Comparison of ENCODE assay signal across 8 mouse cellular contexts in the genomic region with DNA sequence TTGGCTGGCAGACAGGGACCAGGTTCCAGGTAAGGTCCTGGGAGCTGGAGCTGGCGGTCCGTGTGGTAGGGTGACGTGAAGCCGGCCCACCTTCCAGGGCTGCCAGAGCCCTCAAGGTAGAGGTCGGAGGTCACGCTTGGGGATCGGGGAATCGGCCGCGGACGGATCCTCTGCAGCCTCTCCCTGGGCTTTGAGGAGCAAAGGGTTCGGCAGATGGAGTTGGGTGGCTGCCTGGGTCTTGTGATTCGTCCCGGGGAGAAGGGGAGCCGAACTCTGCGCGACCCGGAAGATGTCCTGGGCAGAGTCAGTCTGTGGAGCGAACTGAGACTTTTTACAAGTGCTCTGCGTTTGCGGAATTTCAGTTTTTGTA. TPM values are rescaled to one million over a fixed set of nuclear protein-coding genes. Genes with fewer than 3 reads are reported as not detected.
A peak's percentile ranks its signal among the peaks of the same experiment; 100 is the strongest.
DNase-seq lines count a peak whose midpoint lies in the region; ATAC-seq and TF ChIP-seq lines count a peak whose summit lies in the region.

No protein-coding gene starts in this region.

- no peaks in the 10 kb centered on the region for H3K9me3 ChIP-seq in heart, embryonic 11.5 days (replicated peaks; ENCODE audit: control insufficient read depth, low read length)
- no peaks in the 10 kb centered on the region for H3K9me3 ChIP-seq in ES-Bruce4 (replicated peaks; ENCODE audit: control insufficient read depth, insufficient read depth, low read length, poor library complexity, severe bottlenecking)
- H3K9me3 ChIP-seq in forebrain, embryonic 11.5 days (ENCODE audit: control insufficient read depth, low read length), result no peaks in the 10 kb centered on the region
- H3K9me3 ChIP-seq in liver, embryonic 12.5 days (replicated peaks), result no peaks in the 10 kb centered on the region
- H3K9me3 ChIP-seq in stomach, embryonic 14.5 days (ENCODE audit: control insufficient read depth, low read depth, low read length), result no peaks in the 10 kb centered on the region

- no peak for TF ChIP-seq CTCF in ES-Bruce4 (IDR thresholded peaks at IDR 0.05; ENCODE audit: low read depth, low read length)

- H3K4me2 ChIP-seq in heart, embryonic 11.5 days, result peak overlapping the region; percentile 80
- peak overlapping the region; percentile 53 for H3K4me2 ChIP-seq in forebrain, embryonic 11.5 days (ENCODE audit: low read depth, low read length, severe bottlenecking)
- peak overlapping the region; percentile 82 for H3K4me2 ChIP-seq in liver, embryonic 12.5 days
- peak overlapping the region; percentile 81 for H3K4me2 ChIP-seq in stomach, embryonic 14.5 days (replicated peaks; ENCODE audit: low read depth, low read length)

- peak overlapping the region; percentile 68; the same call in 1 of the 2 replicates for H3K27ac ChIP-seq in heart, embryonic 11.5 days (ENCODE audit: low read depth, low read length)
- no peak overlapping the region for H3K27ac ChIP-seq in ES-Bruce4 (ENCODE audit: insufficient read depth, low read length)
- no peak overlapping the region for H3K27ac ChIP-seq in forebrain, embryonic 11.5 days (ENCODE audit: low read depth, low read length)
- H3K27ac ChIP-seq in liver, embryonic 12.5 days, result peak overlapping the region; percentile 58; the same call in 1 of the 2 replicates
- H3K27ac ChIP-seq in stomach, embryonic 14.5 days (ENCODE audit: low read length), result peak overlapping the region; percentile 48; the same call in 1 of the 2 replicates

- H3K9ac ChIP-seq in heart, embryonic 11.5 days (ENCODE audit: low read depth, low read length), result peak overlapping the region; percentile 88
- H3K9ac ChIP-seq in ES-Bruce4 (ENCODE audit: low read depth, poor library complexity, severe bottlenecking), result peak overlapping the region; percentile 73
- H3K9ac ChIP-seq in forebrain, embryonic 11.5 days (ENCODE audit: low read length), result peak overlapping the region; percentile 86
- H3K9ac ChIP-seq in liver, embryonic 12.5 days, result peak overlapping the region; percentile 81
- peak overlapping the region; percentile 76 for H3K9ac ChIP-seq in stomach, embryonic 14.5 days (replicated peaks; ENCODE audit: low read depth, low read length)

- peak; percentile 76 for ATAC-seq in heart, embryonic 11.5 days (replicated peaks; ENCODE audit: insufficient number of reproducible peaks, low FRiP score, low TSS enrichment)
- ATAC-seq in forebrain, embryonic 11.5 days (replicated peaks; ENCODE audit: low FRiP score), result no peak; the same call in 1 of the 2 replicates
- peak; percentile 82 for ATAC-seq in liver, embryonic 12.5 days
- ATAC-seq in stomach, embryonic 14.5 days (ENCODE audit: insufficient number of reproducible peaks, insufficient read depth, low FRiP score, low read depth), result peak; percentile 71

- H3K36me3 ChIP-seq in heart, embryonic 11.5 days (ENCODE audit: control insufficient read depth, insufficient read depth, low read length), result no peaks in the 10 kb centered on the region
- H3K36me3 ChIP-seq in ES-Bruce4 (ENCODE audit: control insufficient read depth, insufficient read depth, low read length, poor library complexity, severe bottlenecking), result no peaks in the 10 kb centered on the region
- H3K36me3 ChIP-seq in forebrain, embryonic 11.5 days (ENCODE audit: control insufficient read depth, insufficient read depth, low read length), result no peaks in the 10 kb centered on the region
- H3K36me3 ChIP-seq in liver, embryonic 12.5 days, result no peaks in the 10 kb centered on the region
- no peaks in the 10 kb centered on the region for H3K36me3 ChIP-seq in stomach, embryonic 14.5 days (ENCODE audit: control insufficient read depth, insufficient read depth, low read length)

- H3K27me3 ChIP-seq in heart, embryonic 11.5 days (ENCODE audit: control insufficient read depth, insufficient read depth, low read length), result no peaks in the 10 kb centered on the region
- no peaks in the 10 kb centered on the region for H3K27me3 ChIP-seq in ES-Bruce4 (ENCODE audit: control insufficient read depth, insufficient read depth, low read length, poor library complexity, severe bottlenecking)
- no peaks in the 10 kb centered on the region for H3K27me3 ChIP-seq in forebrain, embryonic 11.5 days (ENCODE audit: control insufficient read depth, insufficient read depth, low read length)
- no peaks in the 10 kb centered on the region; the same call in 1 of the 2 replicates for H3K27me3 ChIP-seq in liver, embryonic 12.5 days (replicated peaks)
- H3K27me3 ChIP-seq in stomach, embryonic 14.5 days (ENCODE audit: control insufficient read depth, insufficient read depth, low read length), result no peaks in the 10 kb centered on the region

- DNase-seq in heart, postnatal 4 days, result no peak
- no peak for DNase-seq in forebrain, embryonic 11.5 days (ENCODE audit: low spot score)
- DNase-seq in adrenal gland, adult 8-10 months, result no peak
- no peak for DNase-seq in embryo, embryonic 10.5 days (ENCODE audit: low spot score)

- under 1% methylated on average over 21 of the region's 21 CpGs for WGBS in heart, embryonic 11.5 days (ENCODE audit: insufficient replicate concordance)
- under 1% methylated on average over 21 of the region's 21 CpGs for WGBS in forebrain, embryonic 11.5 days
- 0% methylated on average over 21 of the region's 21 CpGs for WGBS in liver, embryonic 12.5 days (ENCODE audit: insufficient replicate concordance)
- under 1% methylated on average over 21 of the region's 21 CpGs for WGBS in stomach, embryonic 14.5 days

- TF ChIP-seq POLR2A in ES-Bruce4 (IDR thresholded peaks at IDR 0.05; ENCODE audit: insufficient read depth, low read length), result no peak

- no peak for TF ChIP-seq EP300 in ES-Bruce4 (IDR thresholded peaks at IDR 0.05; ENCODE audit: insufficient read depth, low read depth, low read length)

- H3K4me3 ChIP-seq in heart, embryonic 11.5 days (ENCODE audit: low read depth, low read length), result peak overlapping the region; percentile 98
- H3K4me3 ChIP-seq in ES-Bruce4 (ENCODE audit: low read depth, low read length), result peak overlapping the region; percentile 89
- peak overlapping the region; percentile 93 for H3K4me3 ChIP-seq in forebrain, embryonic 11.5 days (ENCODE audit: low read depth, low read length)
- H3K4me3 ChIP-seq in liver, embryonic 12.5 days, result peak overlapping the region; percentile 92
- H3K4me3 ChIP-seq in stomach, embryonic 14.5 days (ENCODE audit: low read depth, low read length), result peak overlapping the region; percentile 75

- 0 out of 2 replicates have a peak, but pooled peaks cover 5% of the 10 kb centered on the region for H3K4me1 ChIP-seq in heart, embryonic 11.5 days (ENCODE audit: control insufficient read depth, insufficient read depth, low read length)
- no peaks in the 10 kb centered on the region for H3K4me1 ChIP-seq in ES-Bruce4 (ENCODE audit: control insufficient read depth, insufficient read depth, low read length)
- no peaks in the 10 kb centered on the region for H3K4me1 ChIP-seq in forebrain, embryonic 11.5 days (replicated peaks; ENCODE audit: control insufficient read depth, insufficient read depth, low read length)
- peaks cover 16% of the 10 kb centered on the region for H3K4me1 ChIP-seq in liver, embryonic 12.5 days
- H3K4me1 ChIP-seq in stomach, embryonic 14.5 days (ENCODE audit: control insufficient read depth, insufficient read depth, low read length), result 0 out of 2 replicates have a peak, but pooled peaks cover 4% of the 10 kb centered on the region

RNA-seq across cellular contexts. Expression of a gene that starts 0.3 kb away (rescaled TPM):
- 65.3 and 69.0 TPM in 2 replicates for polyA plus RNA-seq in heart, embryonic 11.5 days (2014; fragmentation: Nextera tagmentation; extraction: Ambion mirVana)
- total RNA-seq in heart, postnatal 4 days (2021), result 10 to 100 TPM; 90.6 to 95.1 TPM
- polyA plus RNA-seq in ES-Bruce4 (2011; ENCODE audit: insufficient read depth, insufficient read length, low read depth, missing spikeins), result 65.8 and 66.3 TPM in 2 replicates
- 58.8 and 60.3 TPM in 2 replicates for polyA plus RNA-seq in forebrain, embryonic 11.5 days (2014; fragmentation: Nextera tagmentation; extraction: Ambion mirVana)
- 34.8 and 38.0 TPM in 2 replicates for polyA plus RNA-seq in liver, embryonic 12.5 days (2016; fragmentation: Nextera tagmentation; extraction: Ambion mirVana)
- 49.7 and 54.6 TPM in 2 replicates for polyA plus RNA-seq in stomach, embryonic 14.5 days (2014; fragmentation: Nextera tagmentation; extraction: Ambion mirVana)
- 10 to 100 TPM; 63.9 to 74.0 (median 69.5) TPM for total RNA-seq in adrenal gland, adult 8-10 months (2022)

Comparison
In these comparisons a context has a peak if more than half of its experiments do, and no peak if none do; other contexts are left out.
1. H3K27ac ChIP-seq: peak in heart, embryonic 11.5 days (single experiment), liver, embryonic 12.5 days (single experiment) and stomach, embryonic 14.5 days (single experiment); none in ES-Bruce4 (single experiment) and forebrain, embryonic 11.5 days (single experiment).
2. Peak in every context shown above with its lines, with median percentiles within 50 percentile points of each other: H3K4me2 ChIP-seq, H3K4me3 ChIP-seq and H3K9ac ChIP-seq.